Mouse (Mus musculus): ENCODE measurements around the gene Ppil3. TPM values are rescaled to one million over a fixed set of nuclear protein-coding genes. Genes with fewer than 3 reads are reported as not detected.

The Ppil3 gene
- polyA plus RNA-seq, 1 experiment = 70.9 TPM

GRCm38 (mm10) chr1:58415442-58415841 is 29.8 kb downstream of the Ppil3 start:
- no peak overlapping the region for H3K27ac ChIP-seq (ENCODE audit: insufficient read depth, low read length)
- no peak overlapping the region for H3K4me3 ChIP-seq (ENCODE audit: insufficient read depth, low read length)
- no peaks in the 10 kb centered on the region; the same call in 1 of the 2 replicates for H3K4me1 ChIP-seq (ENCODE audit: control insufficient read depth, insufficient read depth, low read length)
- TF ChIP-seq CTCF (IDR thresholded peaks at IDR 0.05; ENCODE audit: borderline replicate concordance, insufficient read depth, low read length) (no peak), POLR2A (IDR thresholded peaks at IDR 0.05; ENCODE audit: low read depth, low read length) (no peak)

DNA sequence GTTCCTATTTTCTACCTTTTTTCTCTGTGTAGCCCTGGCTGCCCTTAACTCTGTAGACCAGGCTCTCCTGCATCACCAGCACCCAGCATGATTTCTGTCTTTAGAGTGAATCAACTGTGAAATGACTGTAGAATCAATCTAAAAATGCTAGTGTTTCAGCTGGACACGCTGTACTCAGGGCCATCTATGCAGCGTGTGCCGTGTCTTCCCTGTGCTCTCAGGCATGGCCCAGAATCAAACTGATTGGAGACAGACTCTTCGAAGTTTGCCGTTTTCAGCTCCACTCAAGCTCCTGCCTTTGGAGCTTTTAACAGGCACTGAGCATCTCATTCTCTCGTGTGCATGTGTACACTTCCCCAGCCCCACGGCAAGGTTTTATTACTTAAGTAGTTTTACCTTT is 34.5 kb downstream of the Ppil3 start:
- Histone ChIP-seq H3K4me3 (ENCODE audit: insufficient read depth, low read length) (no peak overlapping the region), H3K27ac (ENCODE audit: insufficient read depth, low read length) (no peak overlapping the region), H3K4me1 (ENCODE audit: control insufficient read depth, insufficient read depth, low read length) (no peaks in the 10 kb centered on the region)
- no peak for TF ChIP-seq CTCF (IDR thresholded peaks at IDR 0.05; ENCODE audit: borderline replicate concordance, insufficient read depth, low read length)
- no peak for TF ChIP-seq POLR2A (IDR thresholded peaks at IDR 0.05; ENCODE audit: low read depth, low read length)

DNA sequence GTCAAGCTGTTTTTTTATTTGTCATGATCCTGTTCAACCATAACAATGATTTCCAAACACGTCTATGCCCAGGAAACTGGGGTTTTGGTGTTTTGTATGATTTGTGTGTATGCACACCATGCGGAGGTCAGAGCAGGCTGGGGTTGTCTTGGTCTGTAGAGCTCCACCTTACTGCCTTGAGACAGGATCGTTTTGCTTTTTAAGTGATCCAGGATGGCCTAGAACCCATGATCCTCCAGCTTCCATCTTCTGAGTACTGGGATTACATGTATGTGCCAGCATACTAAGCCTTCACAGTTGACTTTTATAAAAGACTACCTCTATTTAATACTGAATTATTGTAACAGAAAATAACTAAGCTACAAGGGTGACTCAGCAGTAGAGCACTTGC is 35.1 kb downstream of the Ppil3 start:
- TF ChIP-seq POLR2A (IDR thresholded peaks at IDR 0.05; ENCODE audit: low read depth, low read length) = no peak
- no peak for TF ChIP-seq CTCF (IDR thresholded peaks at IDR 0.05; ENCODE audit: borderline replicate concordance, insufficient read depth, low read length)
- H3K4me1 ChIP-seq (ENCODE audit: control insufficient read depth, insufficient read depth, low read length) = no peaks in the 10 kb centered on the region
- H3K27ac ChIP-seq (ENCODE audit: insufficient read depth, low read length) = no peak overlapping the region
- no peak overlapping the region for H3K4me3 ChIP-seq (ENCODE audit: insufficient read depth, low read length)

DNA sequence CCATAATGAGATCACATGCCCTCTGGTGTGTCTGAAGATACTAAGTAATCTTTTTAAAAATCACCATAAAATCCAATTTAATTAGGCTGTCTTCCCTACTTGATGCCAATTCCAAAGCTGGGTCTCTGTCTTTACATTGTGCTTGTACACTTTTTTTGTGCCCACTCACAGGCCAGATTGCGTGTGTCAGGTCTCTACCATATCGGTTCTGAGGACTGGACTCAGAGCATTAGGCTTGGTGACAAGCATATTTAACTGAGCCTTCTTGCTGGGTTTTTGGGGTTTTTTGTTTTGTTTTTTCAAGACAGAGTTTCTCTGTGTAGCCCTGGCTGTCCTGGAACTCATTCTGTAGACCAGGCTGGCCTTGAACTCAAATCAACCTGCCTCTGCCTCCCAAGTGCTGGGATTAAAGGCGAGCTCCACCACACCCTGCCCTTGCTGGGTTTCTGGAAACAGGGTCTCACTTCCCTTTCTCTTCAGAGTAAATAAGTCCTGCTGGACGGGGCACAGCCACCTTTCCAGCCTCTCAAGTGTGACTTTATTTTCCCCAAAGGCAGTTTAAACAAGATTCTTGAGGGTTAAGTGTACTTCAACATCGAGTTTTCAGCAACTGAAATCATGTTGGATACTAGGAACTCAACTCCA is 35.6 kb downstream of the Ppil3 start:
- H3K27ac ChIP-seq (ENCODE audit: insufficient read depth, low read length) = no peak overlapping the region
- no peak for TF ChIP-seq CTCF (IDR thresholded peaks at IDR 0.05; ENCODE audit: borderline replicate concordance, insufficient read depth, low read length)
- TF ChIP-seq POLR2A (IDR thresholded peaks at IDR 0.05; ENCODE audit: low read depth, low read length) = peak; percentile 21; the same call in 1 of the 2 replicates
- H3K4me1 ChIP-seq (ENCODE audit: control insufficient read depth, insufficient read depth, low read length) = no peaks in the 10 kb centered on the region
- H3K4me3 ChIP-seq (ENCODE audit: insufficient read depth, low read length) = no peak overlapping the region

DNA sequence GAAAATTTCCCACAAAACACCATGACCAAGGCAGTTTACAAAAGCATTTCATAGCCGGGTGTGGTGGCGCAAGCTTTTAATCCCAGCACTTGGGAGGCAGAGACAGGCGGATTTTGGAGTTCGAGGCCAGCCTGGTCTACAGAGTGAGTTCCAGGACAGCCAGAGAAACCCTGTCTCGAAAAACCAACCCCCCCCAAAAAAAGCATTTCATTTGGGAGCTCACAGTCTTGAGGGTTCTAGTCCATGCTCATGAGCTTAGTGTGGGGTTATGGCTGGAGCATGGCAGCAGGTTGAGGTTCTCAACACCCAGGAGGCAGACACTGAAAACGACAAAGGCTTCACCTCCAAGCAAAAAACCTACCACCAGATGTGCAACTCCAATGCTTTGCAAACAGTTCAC is 37.1 kb downstream of the Ppil3 start:
- TF ChIP-seq CTCF (IDR thresholded peaks at IDR 0.05; ENCODE audit: borderline replicate concordance, insufficient read depth, low read length) (no peak), POLR2A (IDR thresholded peaks at IDR 0.05; ENCODE audit: low read depth, low read length) (no peak)
- no peak overlapping the region for H3K27ac ChIP-seq (ENCODE audit: insufficient read depth, low read length)
- no peaks in the 10 kb centered on the region for H3K4me1 ChIP-seq (ENCODE audit: control insufficient read depth, insufficient read depth, low read length)
- H3K4me3 ChIP-seq (ENCODE audit: insufficient read depth, low read length) = no peak overlapping the region

DNA sequence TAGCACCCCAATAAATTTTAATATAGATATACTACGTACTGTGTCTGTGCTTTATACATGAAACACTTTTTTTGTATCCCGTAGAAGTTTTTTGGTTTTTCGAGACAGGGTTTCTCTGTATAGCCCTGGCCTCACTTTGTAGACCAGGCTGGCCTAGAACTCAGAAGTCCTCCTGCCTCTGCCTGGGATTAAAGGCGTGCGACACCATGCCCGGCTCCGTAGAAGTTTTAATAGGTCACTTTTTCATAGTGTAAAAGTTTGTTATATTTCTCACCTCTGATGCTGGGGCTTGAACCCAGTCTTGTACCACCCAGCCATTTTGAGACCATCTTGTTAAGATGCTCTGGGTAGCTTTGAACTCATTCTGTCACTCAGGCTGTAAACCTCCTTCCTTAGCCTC is 38.0 kb downstream of the Ppil3 start:
- no peaks in the 10 kb centered on the region for H3K4me1 ChIP-seq (ENCODE audit: control insufficient read depth, insufficient read depth, low read length)
- no peak overlapping the region for H3K27ac ChIP-seq (ENCODE audit: insufficient read depth, low read length)
- no peak for TF ChIP-seq CTCF (IDR thresholded peaks at IDR 0.05; ENCODE audit: borderline replicate concordance, insufficient read depth, low read length)
- TF ChIP-seq POLR2A (IDR thresholded peaks at IDR 0.05; ENCODE audit: low read depth, low read length) = no peak
- H3K4me3 ChIP-seq (ENCODE audit: insufficient read depth, low read length) = no peak overlapping the region

DNA sequence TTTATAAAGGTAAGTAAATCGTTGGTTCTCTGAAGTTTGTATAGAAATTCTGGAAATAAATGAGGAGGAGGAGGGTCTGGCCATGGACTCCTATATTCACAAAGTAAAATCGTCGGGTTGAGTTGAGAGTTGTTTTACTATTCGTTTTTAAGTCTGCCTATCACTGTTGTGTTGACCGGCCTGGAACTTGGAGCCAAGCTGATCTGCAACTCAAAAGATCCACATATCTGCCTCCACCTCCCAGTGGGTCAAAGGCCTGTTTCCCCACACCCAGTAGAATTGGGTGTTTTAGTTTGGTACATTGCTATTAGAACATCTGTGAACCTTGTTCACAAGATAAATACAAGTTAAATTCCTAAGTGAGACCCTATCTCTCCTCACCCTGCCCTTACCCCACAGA is 41.5 kb downstream of the Ppil3 start:
- H3K27ac ChIP-seq (ENCODE audit: insufficient read depth, low read length) = no peak overlapping the region
- no peak overlapping the region for H3K4me3 ChIP-seq (ENCODE audit: insufficient read depth, low read length)
- no peak for TF ChIP-seq POLR2A (IDR thresholded peaks at IDR 0.05; ENCODE audit: low read depth, low read length)
- TF ChIP-seq CTCF (IDR thresholded peaks at IDR 0.05; ENCODE audit: borderline replicate concordance, insufficient read depth, low read length) = no peak
- H3K4me1 ChIP-seq (ENCODE audit: control insufficient read depth, insufficient read depth, low read length) = no peaks in the 10 kb centered on the region

- TF ChIP-seq POLR2A (IDR thresholded peaks at IDR 0.05; ENCODE audit: low read depth, low read length) = no peak
- Histone ChIP-seq H3K4me3 (ENCODE audit: insufficient read depth, low read length) (no peak overlapping the region), H3K27ac (ENCODE audit: insufficient read depth, low read length) (no peak overlapping the region), H3K4me1 (ENCODE audit: control insufficient read depth, insufficient read depth, low read length) (no peaks in the 10 kb centered on the region)
Observed at GRCm38 (mm10) chr1:58401396-58401795, 43.9 kb downstream of the Ppil3 start.

GRCm38 (mm10) chr1:58397731-58398130 is 47.6 kb downstream of the Ppil3 start:
- no peaks in the 10 kb centered on the region for H3K4me1 ChIP-seq (ENCODE audit: control insufficient read depth, insufficient read depth, low read length)
- H3K4me3 ChIP-seq (ENCODE audit: insufficient read depth, low read length) = no peak overlapping the region
- no peak overlapping the region for H3K27ac ChIP-seq (ENCODE audit: insufficient read depth, low read length)
- TF ChIP-seq CTCF (IDR thresholded peaks at IDR 0.05; ENCODE audit: borderline replicate concordance, insufficient read depth, low read length) (no peak), POLR2A (IDR thresholded peaks at IDR 0.05; ENCODE audit: low read depth, low read length) (no peak)

- TF ChIP-seq CTCF (IDR thresholded peaks at IDR 0.05; ENCODE audit: borderline replicate concordance, insufficient read depth, low read length) (no peak), POLR2A (IDR thresholded peaks at IDR 0.05; ENCODE audit: low read depth, low read length) (no peak)
- Histone ChIP-seq H3K4me1 (ENCODE audit: control insufficient read depth, insufficient read depth, low read length) (peaks cover 1% of the 10 kb centered on the region), H3K4me3 (ENCODE audit: insufficient read depth, low read length) (no peak overlapping the region), H3K27ac (ENCODE audit: insufficient read depth, low read length) (no peak overlapping the region)
Observed at GRCm38 (mm10) chr1:58396179-58396578, 49.1 kb downstream of the Ppil3 start.

DNA sequence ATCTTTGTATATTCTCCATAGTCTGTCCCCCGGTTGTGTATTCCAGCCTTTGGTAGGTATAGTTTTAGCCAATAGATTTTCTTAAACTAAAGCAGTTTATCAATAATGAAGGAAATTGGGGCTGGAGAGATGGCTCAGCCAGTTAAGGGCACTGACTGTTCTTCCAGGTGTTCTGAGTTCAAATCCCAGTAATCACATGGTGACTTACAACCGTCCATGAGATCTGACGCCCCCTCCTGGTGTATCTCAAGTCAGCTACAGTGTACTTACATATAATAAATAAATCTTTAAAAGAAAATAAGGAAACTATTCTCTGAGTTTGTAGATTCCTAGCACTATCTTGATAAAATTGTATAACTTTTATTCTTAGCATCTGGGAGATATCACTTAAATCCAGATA is 49.9 kb downstream of the Ppil3 start:
- Histone ChIP-seq H3K4me3 (ENCODE audit: insufficient read depth, low read length) (no peak overlapping the region), H3K4me1 (ENCODE audit: control insufficient read depth, insufficient read depth, low read length) (peaks cover 3% of the 10 kb centered on the region), H3K27ac (ENCODE audit: insufficient read depth, low read length) (no peak overlapping the region)
- TF ChIP-seq POLR2A (IDR thresholded peaks at IDR 0.05; ENCODE audit: low read depth, low read length) = no peak
- no peak for TF ChIP-seq CTCF (IDR thresholded peaks at IDR 0.05; ENCODE audit: borderline replicate concordance, insufficient read depth, low read length)

Measured in embryonic fibroblast, embryonic 13.5 days (primary cell).